Mouse (Mus musculus): Measurements from ENCODE around the gene Clrn3. TPM values are rescaled to one million over a fixed set of nuclear protein-coding genes. Genes with fewer than 3 reads are reported as not detected.
"Not testable (repeated sequence)": the region's sequence is repeated elsewhere in the genome, so short reads cannot be mapped to it uniquely, and the experiment has no call there.

Gene Clrn3
- polyA plus RNA-seq, 1 experiment, result 0.58 TPM

DNA sequence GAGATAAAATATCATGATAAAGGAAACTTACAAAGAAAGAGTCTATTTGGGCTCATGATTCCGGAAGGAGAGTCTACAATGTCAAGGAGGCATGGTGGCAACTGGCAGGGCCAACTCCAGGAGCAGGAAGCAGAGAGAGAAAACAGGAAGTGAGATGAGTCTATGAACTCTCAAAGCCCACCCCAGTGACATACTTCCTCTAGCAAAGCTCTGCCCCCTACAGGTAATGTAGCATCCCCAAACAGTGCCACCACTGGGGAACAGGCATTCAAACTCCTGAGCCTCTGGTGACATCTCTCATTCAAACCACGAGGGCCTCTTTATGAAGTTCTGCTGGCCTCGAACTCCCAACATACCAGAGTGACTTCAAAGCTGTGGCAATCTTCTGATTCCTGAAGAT, 16.7 kb downstream of the Clrn3 start:
- DNase-seq, result no peak
- no peaks in the 10 kb centered on the region for H3K36me3 ChIP-seq (ENCODE audit: control insufficient read depth, insufficient read depth, low read length)
- H3K27me3 ChIP-seq (ENCODE audit: control insufficient read depth, insufficient read depth, low read length), result no peaks in the 10 kb centered on the region
- no peak overlapping the region for H3K4me3 ChIP-seq (ENCODE audit: control insufficient read depth, insufficient read depth, low read length)
- H3K4me1 ChIP-seq (replicated peaks; ENCODE audit: control insufficient read depth, insufficient read depth, low read length), result peaks cover 3% of the 10 kb centered on the region
- no peak overlapping the region for H3K27ac ChIP-seq (ENCODE audit: control insufficient read depth, insufficient read depth, low read length)
- WGBS, result 90% methylated on average over 3 of the region's 3 CpGs
- TF ChIP-seq POLR2A (IDR thresholded peaks at IDR 0.05; ENCODE audit: control insufficient read depth, extremely low read depth, insufficient read depth, low read length, poor library complexity) (no peak), CTCF (IDR thresholded peaks at IDR 0.05; ENCODE audit: borderline replicate concordance, control insufficient read depth, extremely low read depth, insufficient read depth, low read length, poor library complexity) (no peak)

DNA sequence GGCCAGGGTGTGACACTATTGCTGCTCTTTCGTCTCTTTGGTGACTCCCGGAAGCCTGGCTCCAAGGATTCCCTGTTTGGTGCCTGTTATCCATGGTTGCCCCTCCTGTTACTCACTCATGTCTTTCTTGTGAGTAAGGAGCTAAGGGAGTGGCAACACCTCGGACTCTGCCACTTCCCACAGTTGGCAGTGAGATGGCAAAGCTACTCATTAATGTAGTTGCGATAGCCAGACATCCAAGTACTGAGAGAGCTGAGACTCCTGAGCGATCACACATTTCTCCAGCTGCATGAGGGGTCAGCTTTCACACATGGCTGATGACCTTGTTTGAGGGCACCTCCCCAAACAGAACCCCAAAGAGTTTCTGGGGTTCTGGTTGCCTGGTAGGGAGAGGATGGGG, 18.0 kb downstream of the Clrn3 start:
- WGBS, result 97% methylated on average over 5 of the region's 5 CpGs
- H3K27me3 ChIP-seq (ENCODE audit: control insufficient read depth, insufficient read depth, low read length), result no peaks in the 10 kb centered on the region

DNA sequence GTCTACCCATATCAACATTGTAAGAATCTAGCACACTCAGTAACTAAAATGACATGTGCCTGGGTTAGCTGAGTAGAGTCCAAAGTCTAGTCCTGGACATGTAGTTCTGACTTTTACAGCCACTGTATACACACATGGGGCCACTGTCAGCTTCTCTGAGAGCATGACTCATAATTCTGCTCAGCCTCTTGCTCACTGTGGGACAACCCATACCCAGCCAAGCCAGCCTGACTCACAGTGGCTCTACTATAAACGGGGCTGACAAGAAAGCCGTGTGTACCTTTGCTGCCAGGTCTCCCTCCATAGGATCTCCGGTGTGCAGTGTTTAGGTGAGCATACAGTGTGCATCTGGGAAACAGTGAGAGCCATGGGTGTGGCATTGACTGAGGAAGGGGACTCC, 19.2 kb downstream of the Clrn3 start:
- no peaks in the 10 kb centered on the region for H3K27me3 ChIP-seq (ENCODE audit: control insufficient read depth, insufficient read depth, low read length)
- no peaks in the 10 kb centered on the region for H3K36me3 ChIP-seq (ENCODE audit: control insufficient read depth, insufficient read depth, low read length)
- DNase-seq, result no peak
- H3K27ac ChIP-seq (ENCODE audit: control insufficient read depth, insufficient read depth, low read length), result no peak overlapping the region
- 85% methylated on average over 3 of the region's 3 CpGs for WGBS
- TF ChIP-seq POLR2A (IDR thresholded peaks at IDR 0.05; ENCODE audit: control insufficient read depth, extremely low read depth, insufficient read depth, low read length, poor library complexity) (no peak), CTCF (IDR thresholded peaks at IDR 0.05; ENCODE audit: borderline replicate concordance, control insufficient read depth, extremely low read depth, insufficient read depth, low read length, poor library complexity) (no peak)
- H3K4me3 ChIP-seq (ENCODE audit: control insufficient read depth, insufficient read depth, low read length), result no peak overlapping the region
- no peaks in the 10 kb centered on the region for H3K4me1 ChIP-seq (replicated peaks; ENCODE audit: control insufficient read depth, insufficient read depth, low read length)

More for the DNA sequence above, 18.0 kb downstream of the Clrn3 start:
- Histone ChIP-seq H3K4me3 (ENCODE audit: control insufficient read depth, insufficient read depth, low read length) (no peak overlapping the region), H3K27ac (ENCODE audit: control insufficient read depth, insufficient read depth, low read length) (no peak overlapping the region), H3K36me3 (ENCODE audit: control insufficient read depth, insufficient read depth, low read length) (no peaks in the 10 kb centered on the region), H3K4me1 (replicated peaks; ENCODE audit: control insufficient read depth, insufficient read depth, low read length) (no peaks in the 10 kb centered on the region)
- no peak for TF ChIP-seq POLR2A (IDR thresholded peaks at IDR 0.05; ENCODE audit: control insufficient read depth, extremely low read depth, insufficient read depth, low read length, poor library complexity)
- no peak for TF ChIP-seq CTCF (IDR thresholded peaks at IDR 0.05; ENCODE audit: borderline replicate concordance, control insufficient read depth, extremely low read depth, insufficient read depth, low read length, poor library complexity)
- DNase-seq, result no peak

DNA sequence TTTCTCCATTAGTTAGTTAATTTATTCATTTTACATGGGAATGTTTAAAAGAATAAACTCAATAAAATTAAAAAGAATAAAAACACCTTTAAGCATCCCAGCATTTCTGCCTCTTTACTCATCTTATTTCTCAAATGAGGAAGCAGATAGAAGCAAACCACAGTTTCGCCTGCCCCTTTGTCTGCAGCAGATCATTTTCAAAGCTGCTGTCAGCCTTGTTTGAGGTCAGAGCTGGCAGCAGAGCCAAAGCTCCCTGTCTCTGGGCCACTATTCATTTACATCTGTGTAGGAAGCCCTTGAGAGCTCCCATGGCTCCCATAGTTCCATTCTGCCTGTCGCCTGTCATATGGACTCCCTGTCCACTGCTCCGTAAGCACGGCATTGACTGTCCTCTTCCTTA, 19.9 kb downstream of the Clrn3 start:
- WGBS, result 66% methylated on average over 4 of the region's 4 CpGs
- H3K27ac ChIP-seq (ENCODE audit: control insufficient read depth, insufficient read depth, low read length), result no peak overlapping the region

DNA sequence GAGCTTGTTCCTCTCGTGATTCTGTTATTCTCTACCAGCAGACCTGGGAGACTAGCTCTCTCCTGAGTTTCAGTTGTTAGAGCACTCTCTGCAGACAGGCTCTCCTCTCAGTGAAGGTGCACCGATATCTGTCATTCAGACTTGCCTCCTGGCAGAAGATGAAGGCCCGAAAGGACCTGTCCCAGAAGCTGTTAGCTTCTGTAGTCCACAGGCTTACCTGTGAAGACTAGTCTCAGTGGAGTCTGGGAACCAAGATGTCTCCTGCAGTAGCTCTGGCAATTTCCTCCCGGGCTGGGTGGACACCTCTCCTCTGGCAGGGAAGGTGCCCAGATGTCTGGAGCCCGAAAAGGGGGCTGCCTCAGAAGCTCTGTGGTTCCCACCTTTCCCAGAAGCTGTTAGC, 21.9 kb downstream of the Clrn3 start:
- not testable (repeated sequence) for H3K36me3 ChIP-seq (ENCODE audit: control insufficient read depth, insufficient read depth, low read length)
- 94% methylated on average over 5 of the region's 5 CpGs for WGBS

More for the DNA sequence above, 19.9 kb downstream of the Clrn3 start:
- DNase-seq, result no peak
- Histone ChIP-seq H3K27me3 (ENCODE audit: control insufficient read depth, insufficient read depth, low read length) (no peaks in the 10 kb centered on the region), H3K36me3 (ENCODE audit: control insufficient read depth, insufficient read depth, low read length) (no peaks in the 10 kb centered on the region), H3K4me3 (ENCODE audit: control insufficient read depth, insufficient read depth, low read length) (no peak overlapping the region), H3K4me1 (replicated peaks; ENCODE audit: control insufficient read depth, insufficient read depth, low read length) (no peaks in the 10 kb centered on the region)
- TF ChIP-seq CTCF (IDR thresholded peaks at IDR 0.05; ENCODE audit: borderline replicate concordance, control insufficient read depth, extremely low read depth, insufficient read depth, low read length, poor library complexity) (no peak), POLR2A (IDR thresholded peaks at IDR 0.05; ENCODE audit: control insufficient read depth, extremely low read depth, insufficient read depth, low read length, poor library complexity) (no peak)

DNA sequence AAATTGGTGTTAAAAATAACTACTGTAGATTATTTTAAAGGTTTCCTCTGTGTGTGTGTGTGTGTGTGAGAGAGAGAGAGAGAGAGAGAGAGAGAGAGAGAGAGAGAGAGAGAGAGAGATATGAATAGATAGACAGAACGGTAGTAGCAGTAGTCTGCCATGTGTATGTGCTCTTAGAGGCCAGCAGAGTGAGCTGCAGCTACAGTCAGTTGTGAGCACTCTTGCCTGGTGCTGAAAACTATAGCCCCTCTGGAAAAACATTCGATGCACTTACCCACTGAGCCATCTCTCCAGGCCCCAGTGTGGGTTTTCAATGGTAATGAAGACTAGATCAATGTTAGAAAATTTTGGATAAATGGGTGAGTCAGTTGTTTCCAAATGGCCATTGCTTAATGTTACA, 29.1 kb downstream of the Clrn3 start:
- Histone ChIP-seq H3K27me3 (ENCODE audit: control insufficient read depth, insufficient read depth, low read length) (no peaks in the 10 kb centered on the region), H3K4me3 (ENCODE audit: control insufficient read depth, insufficient read depth, low read length) (no peak overlapping the region), H3K4me1 (replicated peaks; ENCODE audit: control insufficient read depth, insufficient read depth, low read length) (no peaks in the 10 kb centered on the region), H3K36me3 (ENCODE audit: control insufficient read depth, insufficient read depth, low read length) (no peaks in the 10 kb centered on the region), H3K27ac (ENCODE audit: control insufficient read depth, insufficient read depth, low read length) (no peak overlapping the region)
- DNase-seq, result no peak
- no peak for TF ChIP-seq POLR2A (IDR thresholded peaks at IDR 0.05; ENCODE audit: control insufficient read depth, extremely low read depth, insufficient read depth, low read length, poor library complexity)
- TF ChIP-seq CTCF (IDR thresholded peaks at IDR 0.05; ENCODE audit: borderline replicate concordance, control insufficient read depth, extremely low read depth, insufficient read depth, low read length, poor library complexity), result no peak
- 42% methylated on average over 2 of the region's 2 CpGs for WGBS

More for the DNA sequence above, 21.9 kb downstream of the Clrn3 start:
- not testable (repeated sequence) for H3K4me3 ChIP-seq (ENCODE audit: control insufficient read depth, insufficient read depth, low read length); H3K4me1 ChIP-seq (replicated peaks; ENCODE audit: control insufficient read depth, insufficient read depth, low read length); H3K27ac ChIP-seq (ENCODE audit: control insufficient read depth, insufficient read depth, low read length); H3K27me3 ChIP-seq (ENCODE audit: control insufficient read depth, insufficient read depth, low read length); DNase-seq

DNA sequence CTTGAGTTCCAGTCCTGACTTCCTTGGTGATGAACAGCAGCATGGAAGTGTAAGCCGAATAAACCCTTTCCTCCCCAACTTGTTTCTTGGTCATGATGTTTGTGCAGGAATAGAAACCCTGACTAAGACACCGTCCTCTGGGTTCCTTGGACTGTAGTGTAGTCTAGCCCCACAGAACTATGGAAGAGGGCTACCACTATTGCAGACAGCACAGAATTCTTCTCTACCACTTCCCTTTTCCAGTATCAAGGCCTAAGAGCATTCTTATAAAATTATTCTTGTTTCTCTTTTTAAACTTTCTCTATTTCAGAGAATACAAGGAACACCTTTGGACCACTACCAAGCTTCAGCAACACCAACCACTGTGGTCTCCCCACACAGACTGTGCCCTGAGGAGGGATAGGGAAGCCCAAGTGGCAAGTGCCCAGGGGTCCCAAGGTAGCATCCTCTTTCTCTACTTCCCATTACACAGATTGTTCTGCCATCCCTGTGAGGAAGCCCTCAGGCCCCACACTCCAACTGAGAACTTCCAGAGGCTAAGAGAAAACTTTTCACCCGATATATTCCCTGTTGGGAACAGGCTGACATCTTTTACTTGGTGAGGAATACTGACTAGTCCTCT, 29.8 kb downstream of the Clrn3 start:
- 87% methylated on average over 3 of the region's 3 CpGs for WGBS

More for the DNA sequence above, 29.8 kb downstream of the Clrn3 start:
- no peak for DNase-seq
- H3K27me3 ChIP-seq (ENCODE audit: control insufficient read depth, insufficient read depth, low read length), result no peaks in the 10 kb centered on the region
- TF ChIP-seq POLR2A (IDR thresholded peaks at IDR 0.05; ENCODE audit: control insufficient read depth, extremely low read depth, insufficient read depth, low read length, poor library complexity) (no peak), CTCF (IDR thresholded peaks at IDR 0.05; ENCODE audit: borderline replicate concordance, control insufficient read depth, extremely low read depth, insufficient read depth, low read length, poor library complexity) (no peak)
- H3K4me3 ChIP-seq (ENCODE audit: control insufficient read depth, insufficient read depth, low read length), result no peak overlapping the region
- no peaks in the 10 kb centered on the region for H3K4me1 ChIP-seq (replicated peaks; ENCODE audit: control insufficient read depth, insufficient read depth, low read length)
- no peak overlapping the region for H3K27ac ChIP-seq (ENCODE audit: control insufficient read depth, insufficient read depth, low read length)
- H3K36me3 ChIP-seq (ENCODE audit: control insufficient read depth, insufficient read depth, low read length), result no peaks in the 10 kb centered on the region
